In genomic region chr6:59968222-59968621, GRCm38 (mm10) we compare ENCODE assay signal across 26 mouse cellular contexts.
"Had no signal": no experiment of that assay in that cellular context is flagged by ENCODE, and none has a peak within 500 bp of the region (broad histone marks: within the 10 kb centered on the region; RNA-seq: fewer than 3 reads in every experiment).

No protein-coding gene starts in this region.

- H3K4me2 ChIP-seq: heart, embryonic 13.5 days; hindbrain, embryonic 12.5 days; hindbrain, embryonic 14.5 days; intestine, embryonic 15.5 days; limb, embryonic 12.5 days; liver, embryonic 11.5 days; liver, embryonic 13.5 days; liver, embryonic 15.5 days had no signal

- H3K36me3 ChIP-seq: heart, embryonic 10.5 days; heart, embryonic 13.5 days; hindbrain, embryonic 10.5 days; hindbrain, embryonic 12.5 days; intestine, embryonic 15.5 days; limb, embryonic 10.5 days; limb, embryonic 12.5 days; liver, embryonic 13.5 days; liver, embryonic 15.5 days had no signal

- H3K27me3 ChIP-seq: heart, embryonic 13.5 days; hindbrain, embryonic 12.5 days; intestine, embryonic 15.5 days; limb, embryonic 12.5 days; liver, embryonic 13.5 days; liver, embryonic 15.5 days had no signal

- DNase-seq: gastrocnemius, adult 2 months; gastrocnemius, postnatal 10 days; gastrocnemius, postnatal 25 days; kidney, adult 18-20 months; kidney, adult 8-10 months; kidney, postnatal 10 days; kidney, postnatal 25 days; kidney, postnatal 4 days; liver; liver, embryonic 13.5 days; liver, postnatal 0 days had no signal

- H3K9me3 ChIP-seq: heart, embryonic 10.5 days; heart, embryonic 13.5 days; intestine, embryonic 15.5 days; limb, embryonic 10.5 days; limb, embryonic 12.5 days; liver, embryonic 13.5 days; liver, embryonic 15.5 days had no signal

- H3K9ac ChIP-seq: heart, embryonic 13.5 days; hindbrain, embryonic 12.5 days; hindbrain, embryonic 14.5 days; intestine, embryonic 15.5 days; limb, embryonic 12.5 days; liver, embryonic 13.5 days; liver, embryonic 15.5 days; liver, postnatal 0 days had no signal

- ATAC-seq: hindbrain, embryonic 16.5 days; inflammation-experienced regulatory T-cells, adult 6 months; intestine, embryonic 15.5 days; intestine, postnatal 0 days; liver, postnatal 0 days had no signal

- H3K4me1 ChIP-seq: heart, embryonic 10.5 days; heart, embryonic 13.5 days; hindbrain, embryonic 10.5 days; hindbrain, embryonic 12.5 days; intestine, embryonic 15.5 days; limb, embryonic 10.5 days; limb, embryonic 12.5 days; liver, embryonic 13.5 days; liver, embryonic 15.5 days had no signal

- H3K27ac ChIP-seq: gastrocnemius, adult 2 months; heart, embryonic 10.5 days; heart, embryonic 13.5 days; hindbrain, embryonic 10.5 days; hindbrain, embryonic 12.5 days; hindbrain, embryonic 14.5 days; intestine, embryonic 15.5 days; layer of hippocampus, adult 2 months; left cerebral cortex, adult 2 months; limb, embryonic 10.5 days; limb, embryonic 12.5 days; liver, embryonic 13.5 days; liver, embryonic 15.5 days had no signal

- H3K4me3 ChIP-seq: gastrocnemius, adult 2 months; heart, embryonic 10.5 days; heart, embryonic 13.5 days; hindbrain, embryonic 10.5 days; hindbrain, embryonic 12.5 days; intestine, embryonic 15.5 days; layer of hippocampus, adult 2 months; left cerebral cortex, adult 2 months; limb, embryonic 10.5 days; limb, embryonic 12.5 days; liver, embryonic 13.5 days; liver, embryonic 15.5 days had no signal
